Mouse (Mus musculus): ENCODE measurements around the gene Azi2.
A peak's percentile ranks its signal among the peaks of the same experiment; 100 is the strongest.

Azi2 gene

GRCm38 (mm10) chr9:118082575-118083431 is 42.5 kb downstream of the Azi2 start:
- no peak for DNase-seq (ENCODE audit: low read depth, low spot score)

DNA sequence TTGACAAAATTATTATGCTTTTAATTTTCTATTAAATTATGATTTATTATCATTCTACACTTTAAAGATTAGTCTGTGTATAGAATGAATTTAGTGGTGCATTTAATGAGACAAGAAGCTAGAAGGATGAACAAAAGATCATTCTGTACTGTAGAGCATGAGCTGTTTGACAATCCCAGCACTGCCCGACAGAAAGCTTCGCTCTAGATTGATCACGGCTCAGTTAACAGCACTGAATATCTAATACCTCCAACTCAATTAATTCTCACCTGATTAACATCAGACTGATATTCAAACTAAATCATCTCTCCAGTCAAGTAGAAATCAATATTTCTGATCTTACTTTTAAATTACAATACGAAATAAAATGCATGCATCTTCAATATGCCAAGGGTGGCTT is 43.5 kb downstream of the Azi2 start:
- DNase-seq (ENCODE audit: low read depth, low spot score), result no peak

DNA sequence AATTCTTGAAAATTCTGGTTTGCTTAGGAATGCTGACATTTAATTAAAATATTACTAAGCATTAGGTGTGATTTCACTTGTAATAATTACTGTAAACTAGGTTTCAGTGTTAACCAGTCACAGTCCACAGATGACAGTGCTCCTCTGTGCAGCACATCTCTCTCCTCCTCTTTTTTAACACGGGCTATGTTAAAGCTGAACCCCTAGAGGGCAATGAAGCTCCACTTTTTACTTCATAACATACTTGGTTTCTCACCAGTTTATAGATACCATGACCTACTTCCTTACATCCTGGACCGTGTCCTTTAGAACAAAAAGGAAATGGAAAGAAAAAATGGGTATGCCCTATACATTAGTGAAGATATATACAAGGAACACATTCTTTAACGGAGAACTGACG is 59.1 kb downstream of the Azi2 start:
- peak; percentile 83 for DNase-seq (ENCODE audit: low read depth, low spot score)

GRCm38 (mm10) chr9:118100484-118100883 is 60.2 kb downstream of the Azi2 start:
- DNase-seq (ENCODE audit: low read depth, low spot score), result no peak

DNA sequence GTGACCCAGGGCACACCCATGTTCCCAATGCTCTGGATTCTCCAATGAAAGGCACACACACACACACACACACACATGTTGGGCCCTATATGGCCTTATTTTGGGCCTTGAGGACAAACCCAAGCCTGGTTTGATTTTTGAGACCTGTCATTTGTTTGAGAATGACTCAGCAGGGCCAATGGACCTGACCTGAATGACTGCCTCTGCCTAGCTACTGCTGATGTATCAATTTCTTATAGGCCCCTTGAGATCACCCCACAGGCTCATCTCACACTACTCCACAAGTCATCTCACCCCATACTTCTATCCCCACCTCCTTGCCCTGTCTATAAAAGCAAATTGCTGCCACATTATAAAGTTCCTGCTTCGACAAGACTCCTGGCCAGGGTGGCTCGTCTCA is 61.5 kb downstream of the Azi2 start:
- DNase-seq (ENCODE audit: low read depth, low spot score), result no peak

DNA sequence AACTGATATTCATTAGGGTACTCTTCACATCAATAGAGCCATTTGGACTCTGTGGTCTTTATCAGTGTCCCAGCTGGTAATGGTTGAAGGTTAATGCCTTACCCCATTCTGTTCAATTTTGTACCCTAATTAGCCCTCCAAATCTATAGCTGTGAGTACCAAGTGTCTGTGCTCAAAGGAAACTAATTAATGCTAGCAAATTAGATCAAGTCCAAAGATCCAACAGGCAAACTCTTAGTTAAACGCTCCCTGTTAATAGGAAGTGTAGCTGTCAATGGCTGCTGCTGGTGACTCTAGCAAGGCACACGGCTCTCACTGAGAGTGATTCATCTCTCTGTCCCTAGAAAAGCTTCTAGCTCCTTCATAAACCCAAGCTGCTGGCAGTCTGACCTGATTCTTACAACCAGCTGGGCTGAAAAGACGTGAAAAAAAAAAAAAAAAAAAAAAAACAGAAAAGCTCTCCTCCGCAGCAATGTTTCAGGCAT is 68.3 kb downstream of the Azi2 start:
- peak; percentile 85 for DNase-seq (ENCODE audit: low read depth, low spot score)

DNA sequence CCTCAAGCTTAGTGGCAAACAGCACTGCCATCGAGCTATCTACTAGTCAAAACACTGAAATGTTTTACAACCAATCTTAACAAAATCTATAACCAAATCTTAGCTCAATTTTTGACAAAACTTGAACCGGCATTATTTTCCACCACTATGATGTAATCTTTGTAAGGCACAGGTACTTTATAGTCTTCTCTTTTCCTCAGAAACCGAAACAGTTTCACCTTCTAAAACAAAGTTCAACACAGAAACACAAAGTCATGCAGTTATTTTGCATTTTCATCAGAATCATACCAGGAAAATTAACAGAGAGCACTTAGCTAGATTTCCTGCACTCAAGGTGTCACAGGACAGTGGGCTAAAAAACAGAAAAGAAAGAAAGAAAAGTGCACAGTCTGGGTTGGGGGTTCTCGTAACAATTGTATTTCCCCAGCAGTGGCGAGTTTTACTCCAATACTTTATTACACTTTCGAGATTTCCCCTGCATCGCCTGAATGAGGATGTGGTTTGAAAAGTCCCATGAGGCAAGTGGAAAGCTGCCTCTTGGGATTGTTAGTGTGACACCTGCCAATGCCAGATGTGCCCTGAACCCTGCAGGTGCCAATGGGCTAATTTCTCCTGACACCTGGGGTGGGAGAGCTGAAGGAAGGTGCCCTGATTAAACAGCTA is 69.5 kb downstream of the Azi2 start:
- no peak for DNase-seq (ENCODE audit: low read depth, low spot score)

DNA sequence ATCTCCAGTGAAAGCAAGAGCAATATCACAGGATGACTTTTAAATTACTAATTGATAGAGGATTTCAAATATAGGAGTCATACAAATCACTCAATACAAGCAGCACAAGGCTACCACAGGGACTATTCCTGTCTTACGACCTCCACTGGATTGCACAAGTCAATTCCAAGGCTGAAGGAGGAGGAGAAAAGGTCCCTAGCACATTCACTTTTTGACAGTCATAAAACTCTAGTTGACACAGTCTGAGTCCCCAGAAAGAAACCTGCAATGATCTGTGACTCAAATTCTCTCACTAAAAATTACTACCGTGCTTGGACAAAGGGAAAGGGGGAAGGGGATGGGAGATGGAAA is 70.0 kb downstream of the Azi2 start:
- DNase-seq (ENCODE audit: low read depth, low spot score), result no peak
